Mouse (Mus musculus): ENCODE results near the gene Pld1. TPM values are rescaled to one million over a fixed set of nuclear protein-coding genes. Genes with fewer than 3 reads are reported as not detected.

Pld1 gene
- total RNA-seq, 2 experiments from 2014 or later, result 13.3 to 14.3 TPM

GRCm38 (mm10) chr3:27991100-27991703, 52.7 kb downstream of the Pld1 start:
- DNase-seq, result no peak

GRCm38 (mm10) chr3:27994175-27994990, 55.9 kb downstream of the Pld1 start:
- no peak for DNase-seq

DNA sequence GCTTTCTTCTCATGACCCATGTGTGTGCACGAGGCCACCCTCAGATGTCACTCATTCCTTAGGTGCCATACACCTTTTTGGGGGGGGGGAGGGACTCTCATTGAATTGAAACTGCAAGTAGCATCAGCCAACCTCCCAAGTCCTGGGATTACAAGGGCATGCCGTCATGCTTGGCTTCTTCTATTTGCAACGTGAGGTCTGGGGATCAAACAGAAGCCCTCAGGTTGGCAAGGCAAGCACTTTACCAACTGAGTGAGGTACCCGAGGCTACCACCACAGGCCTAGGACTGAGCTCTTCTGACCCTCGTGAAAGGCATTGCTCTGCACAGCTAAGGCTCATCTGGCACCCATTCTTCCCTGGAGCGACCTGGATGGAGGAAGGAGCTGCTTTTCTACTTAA, 65.8 kb downstream of the Pld1 start:
- DNase-seq, result no peak

DNA sequence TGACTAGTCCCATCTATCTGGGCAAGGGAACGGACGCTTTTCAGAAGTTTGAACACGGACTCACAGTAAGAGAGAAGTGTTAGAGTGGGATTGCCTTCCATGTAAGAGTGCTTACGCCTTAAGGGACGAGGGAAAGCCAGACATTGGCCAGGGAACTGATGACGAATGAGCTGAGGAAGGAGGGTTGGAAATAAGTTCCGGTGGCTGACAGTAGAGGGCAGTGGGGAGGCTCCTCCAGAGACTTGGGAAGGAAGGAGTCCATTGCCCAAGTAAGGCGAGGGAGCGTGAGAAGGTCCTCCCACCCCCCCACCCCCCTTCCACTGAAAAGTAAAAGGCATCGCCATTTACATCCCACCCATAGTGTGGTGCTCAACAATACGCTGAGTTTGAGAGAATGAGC, 69.2 kb downstream of the Pld1 start:
- no peak for DNase-seq

- no peak for DNase-seq
These were observed 69.9 kb downstream of the Pld1 start for GRCm38 (mm10) chr3:28008369-28008768.

DNA sequence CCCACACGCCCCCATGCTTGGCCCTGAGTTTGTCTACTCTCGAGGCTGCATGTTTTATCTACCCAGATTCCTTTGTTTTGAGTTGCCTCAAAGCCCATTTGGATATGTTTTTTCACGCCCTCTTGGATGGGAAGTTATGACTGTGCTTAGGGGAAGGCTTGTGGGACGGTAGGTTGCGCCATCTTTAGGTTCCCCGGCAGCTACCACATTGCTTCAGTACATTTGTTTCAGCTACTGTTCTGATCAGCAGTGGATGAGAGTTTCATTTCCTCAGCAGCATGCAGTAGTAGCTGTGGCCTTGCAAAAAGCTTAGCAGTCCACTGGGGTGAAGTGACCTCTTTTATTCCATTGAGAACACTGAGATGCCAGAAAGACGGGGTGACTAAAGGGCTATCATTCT, 73.7 kb downstream of the Pld1 start:
- no peak for DNase-seq

GRCm38 (mm10) chr3:28013441-28013840, 74.9 kb downstream of the Pld1 start:
- DNase-seq, result no peak

GRCm38 (mm10) chr3:28017002-28017401, 78.5 kb downstream of the Pld1 start:
- no peak for DNase-seq

DNA sequence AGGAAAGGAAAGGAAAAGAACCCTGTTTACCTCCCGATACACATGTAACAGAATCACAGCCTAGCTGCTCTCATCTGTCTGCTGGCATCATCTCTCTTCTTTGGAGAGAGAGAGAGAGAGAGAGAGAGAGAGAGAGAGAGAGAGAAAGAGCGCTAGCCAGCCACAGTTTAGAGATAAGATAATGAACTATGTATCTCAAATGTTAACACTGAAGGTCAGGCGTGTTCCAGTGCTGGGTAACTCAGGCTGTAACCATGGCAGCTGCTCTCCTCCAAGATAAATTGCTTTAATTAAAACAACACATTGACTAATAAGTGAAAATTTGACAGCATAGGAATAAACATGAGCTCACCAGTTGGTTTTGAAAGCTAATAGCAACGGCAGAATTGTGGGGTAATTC, 81.2 kb downstream of the Pld1 start:
- DNase-seq, result no peak

DNA sequence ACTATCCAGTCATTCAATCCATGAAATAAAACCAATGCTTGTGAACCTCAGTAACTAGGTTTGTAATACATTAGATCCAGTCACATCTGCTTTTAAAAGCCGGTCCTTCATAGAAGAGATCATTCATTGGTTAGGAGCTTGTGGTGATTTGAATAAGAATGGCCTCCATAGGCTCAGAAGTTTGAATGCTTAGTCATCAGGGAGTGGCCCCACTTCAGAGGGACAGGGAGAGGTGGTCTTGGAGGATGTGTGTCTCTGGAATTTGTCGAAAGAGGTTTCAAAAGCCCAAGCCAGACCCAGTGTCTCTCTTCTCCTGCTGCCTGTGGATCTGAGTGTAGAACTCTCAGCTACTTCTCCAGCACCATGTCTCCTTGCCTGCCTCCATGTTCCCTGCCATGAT, 81.9 kb downstream of the Pld1 start:
- DNase-seq, result no peak

DNA sequence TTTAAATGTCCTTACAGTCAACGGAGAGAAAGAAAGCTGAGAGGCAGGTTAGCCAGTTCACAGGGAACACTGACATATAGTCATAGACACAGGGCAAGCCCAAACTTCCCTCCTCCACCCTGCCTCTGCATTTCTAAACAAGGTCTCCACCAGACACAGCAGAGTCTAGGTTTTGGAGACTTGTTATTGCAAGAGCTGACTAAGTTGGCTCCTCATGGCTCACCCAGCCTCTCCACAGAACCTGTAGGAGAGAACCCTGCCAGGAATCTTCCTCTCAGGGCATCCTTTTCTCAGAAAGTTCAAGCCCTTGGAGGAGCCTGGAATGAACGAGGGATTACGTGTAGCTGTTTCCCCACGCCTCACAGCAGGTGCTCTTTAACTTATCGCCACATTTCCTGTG, 83.7 kb downstream of the Pld1 start:
- DNase-seq, result no peak

GRCm38 (mm10) chr3:28026876-28027275, 88.4 kb downstream of the Pld1 start:
- DNase-seq, result no peak

DNA sequence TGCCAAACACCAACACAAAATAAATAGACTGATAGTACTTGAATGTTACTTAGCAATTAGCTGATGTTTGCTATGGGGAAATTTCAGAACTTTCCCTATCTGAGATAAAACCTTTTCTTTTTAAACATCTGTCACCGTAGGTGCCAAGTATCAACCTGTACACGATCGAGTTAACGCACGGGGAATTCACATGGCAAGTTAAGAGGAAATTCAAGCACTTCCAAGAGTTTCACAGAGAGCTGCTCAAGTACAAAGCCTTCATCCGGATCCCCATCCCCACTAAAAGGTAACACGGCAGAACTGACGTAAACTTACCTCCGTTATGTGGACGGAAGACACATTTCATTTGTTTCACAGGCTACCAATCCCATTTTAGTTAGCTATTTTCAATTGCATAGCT, 90.0 kb downstream of the Pld1 start:
- no peak for DNase-seq

GRCm38 (mm10) chr3:28030860-28031259, 92.4 kb downstream of the Pld1 start:
- DNase-seq, result no peak

DNA sequence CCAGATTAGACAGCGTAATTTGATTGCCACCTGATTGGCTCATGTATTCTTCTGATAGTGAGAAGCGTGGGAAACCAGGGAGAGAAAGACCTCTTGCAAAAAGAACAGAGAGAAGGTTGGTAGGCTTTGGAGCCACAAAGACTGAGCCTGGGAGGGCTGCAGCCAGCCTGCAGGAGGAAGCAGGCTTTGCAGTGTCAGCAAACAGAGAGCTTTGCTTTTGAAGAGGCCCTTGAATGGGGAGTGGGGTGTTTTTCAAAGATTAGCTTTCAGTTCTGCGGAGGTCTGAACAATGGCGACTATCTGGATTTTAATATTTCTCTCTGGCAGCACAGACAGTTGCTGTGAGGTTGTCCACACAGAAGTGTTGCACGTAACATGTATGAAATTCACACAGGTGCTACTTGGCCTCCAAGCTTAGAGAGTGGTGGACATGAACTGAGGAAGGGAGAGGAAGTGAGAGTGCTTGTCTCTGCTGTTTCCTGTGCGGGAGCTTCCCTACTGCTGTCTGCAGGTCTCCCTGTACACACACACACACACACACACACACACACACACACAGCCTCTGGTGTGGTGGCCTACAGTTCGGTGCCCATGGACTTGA, 93.2 kb downstream of the Pld1 start:
- no peak for DNase-seq

- no peak for DNase-seq
These were observed 95.4 kb downstream of the Pld1 start for GRCm38 (mm10) chr3:28033898-28034297.

DNA sequence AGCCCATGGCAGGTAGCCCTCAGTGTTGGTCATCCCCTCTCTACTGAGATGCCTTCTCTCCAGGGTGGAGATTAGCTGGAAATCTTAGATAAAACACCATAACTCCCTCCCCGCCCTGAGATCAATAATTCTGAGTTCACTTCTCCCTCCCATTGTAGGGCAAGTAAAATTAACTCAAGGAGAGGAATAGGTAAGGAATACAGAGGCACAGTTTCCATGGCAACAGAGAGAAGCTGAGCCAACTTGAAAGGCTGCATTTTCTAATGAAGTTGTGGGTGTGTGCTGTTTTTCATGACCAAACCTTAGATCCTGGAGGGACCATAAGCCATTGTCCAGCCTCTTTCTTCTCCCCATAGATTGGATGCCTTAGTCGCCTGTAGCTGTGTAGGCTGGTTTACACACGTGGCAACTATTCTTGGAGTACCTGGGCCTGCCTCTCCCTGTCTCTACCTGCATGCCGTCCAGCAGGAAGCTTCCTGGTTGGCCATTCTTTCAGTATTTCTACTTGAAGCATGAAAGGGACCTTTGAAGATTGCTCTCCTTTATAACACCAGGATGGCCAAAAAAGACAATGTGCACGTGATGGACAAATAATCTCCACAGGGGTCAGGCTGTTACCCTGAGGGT, 96.3 kb downstream of the Pld1 start:
- DNase-seq, result no peak

DNA sequence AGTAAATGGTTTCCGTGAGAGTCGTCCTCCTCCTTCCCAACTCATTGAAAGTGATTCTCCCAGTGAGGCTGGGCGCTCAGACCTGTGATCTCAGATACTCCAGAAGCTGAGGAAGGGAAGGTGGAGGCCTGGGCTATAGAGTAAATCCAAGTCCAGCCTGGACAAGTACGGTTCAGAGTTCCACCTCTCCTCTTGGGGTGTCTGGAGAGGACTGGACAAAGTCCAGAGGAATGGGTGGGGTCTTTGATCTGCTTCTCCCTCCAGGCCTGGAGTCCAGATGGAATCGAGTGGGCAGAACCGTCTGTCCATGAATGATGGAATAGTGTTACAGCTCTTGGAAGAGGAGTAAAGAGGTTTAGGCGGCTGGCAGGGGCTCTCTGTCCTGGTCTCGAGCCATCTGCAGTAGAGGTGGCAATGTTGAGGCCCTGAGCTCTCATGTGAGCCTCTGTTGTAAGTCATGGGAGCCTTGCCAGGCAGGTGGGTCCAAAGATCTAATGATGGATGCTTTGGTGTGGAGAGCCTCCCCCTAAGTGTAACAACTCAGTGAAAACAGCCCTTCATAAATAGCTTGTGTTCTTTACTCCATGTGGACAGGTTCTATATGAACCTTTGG, 98.9 kb downstream of the Pld1 start:
- no peak for DNase-seq

- no peak for DNase-seq
These were observed 99.6 kb downstream of the Pld1 start for GRCm38 (mm10) chr3:28038106-28038505.

GRCm38 (mm10) chr3:28039760-28040159, 101.3 kb downstream of the Pld1 start:
- peak; percentile 39 for DNase-seq

DNA sequence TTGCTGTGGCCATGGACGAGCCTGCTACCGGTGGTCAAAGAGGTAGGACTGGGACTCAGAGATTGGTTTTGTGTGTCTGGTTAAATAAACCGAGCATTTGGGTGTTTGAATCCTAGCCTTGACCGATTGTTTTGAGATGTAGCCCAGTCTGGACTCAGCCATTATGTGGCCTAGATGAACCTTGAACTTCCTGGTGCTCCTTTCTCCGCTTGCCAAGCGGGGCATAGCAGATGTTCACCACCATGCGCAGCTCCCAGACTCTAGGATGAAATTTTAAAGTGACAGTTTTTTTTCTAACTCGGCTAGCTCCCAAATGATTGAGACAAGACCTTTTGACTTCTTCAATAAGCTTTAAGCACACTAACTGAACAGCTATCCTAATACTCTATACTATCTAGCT, 102.7 kb downstream of the Pld1 start:
- no peak for DNase-seq

DNA sequence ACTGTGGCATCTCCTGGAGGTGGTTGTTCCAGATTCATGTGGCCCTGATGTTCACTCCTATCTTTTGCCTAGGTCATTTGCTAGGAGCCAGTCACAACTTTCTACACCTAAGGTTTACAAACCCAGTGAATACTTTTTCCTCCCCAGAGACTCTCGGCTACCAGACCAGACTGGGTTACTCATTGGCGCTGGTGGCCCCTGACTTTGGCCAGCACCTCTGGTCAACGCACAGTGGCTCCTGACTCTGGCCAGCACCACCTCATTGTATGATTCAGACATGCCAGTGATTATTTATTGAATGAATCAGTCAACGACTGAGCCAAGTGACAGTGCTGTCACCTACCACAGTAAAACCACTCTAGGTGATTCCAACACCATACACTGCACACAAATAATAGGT, 103.9 kb downstream of the Pld1 start:
- no peak for DNase-seq

- DNase-seq, result no peak
These were observed 109.1 kb downstream of the Pld1 start for GRCm38 (mm10) chr3:28047599-28047998.

Measured in heart, postnatal 4 days (tissue).